Mouse (Mus musculus): Measurements from ENCODE around the gene U2surp.

DNA sequence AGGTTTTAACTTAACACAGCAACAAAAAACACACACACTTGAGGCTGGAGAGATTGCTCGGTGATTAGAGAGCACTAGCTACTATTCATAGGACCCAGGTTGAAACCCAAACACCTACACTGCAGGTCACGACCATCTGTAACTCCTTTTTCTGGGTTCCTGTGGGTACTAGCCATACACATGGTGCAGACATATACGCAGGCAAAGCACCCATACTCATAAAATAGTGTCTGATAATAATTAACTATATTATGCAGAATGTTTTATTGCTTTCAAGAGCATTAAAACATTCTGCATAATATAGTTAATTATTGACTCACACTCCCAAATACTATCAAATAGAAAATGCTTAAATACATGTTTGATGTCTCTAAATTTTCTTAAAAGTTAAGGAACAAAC lies 6.1 kb downstream of the U2surp start:
- TF ChIP-seq POLR2A (IDR thresholded peaks at IDR 0.05; ENCODE audit: borderline replicate concordance, low read depth, low read length): no peak
- no peak for TF ChIP-seq CTCF (IDR thresholded peaks at IDR 0.05; ENCODE audit: low read depth, low read length)

Data from bone marrow macrophage, adult 2 months (primary cell).